Mouse (Mus musculus) midbrain, embryonic 14.5 days (tissue): ENCODE results near the gene Gpatch1. TPM values are rescaled to one million over a fixed set of nuclear protein-coding genes. Genes with fewer than 3 reads are reported as not detected.
A peak's percentile ranks its signal among the peaks of the same experiment; 100 is the strongest.

Source experiments
- ATAC-seq: fragments of 200-750 bp; cut with Nextera tagmentation; 2 replicates; pipeline ENCODE4 v1.8.0; 2017; ENCODE audit warnings: moderate number of reproducible peaks, moderate library complexity; ENCODE audit not compliant: low FRiP score, low TSS enrichment
- DNase-seq: peaks from one replicate; pipeline ENCODE4 v3.0.0-alpha.2; 2015
- H3K27ac ChIP-seq: fragments of 300-500 bp; sonication (generic); replicated peaks from 2 replicates; pipeline ENCODE4 v1.5.1; 2014; ENCODE audit warnings: mild to moderate bottlenecking, low read depth, low read length, moderate library complexity
- H3K27me3 ChIP-seq: fragments of 300-500 bp; sonication (generic); 2 replicates; pipeline ENCODE4 v1.6.1; 2014; ENCODE audit warnings: low read length, control low read depth, mixed read lengths; ENCODE audit not compliant: control insufficient read depth, insufficient read depth
- H3K36me3 ChIP-seq: fragments of 300-500 bp; sonication (generic); 2 replicates; pipeline ENCODE4 v1.6.1; 2014; ENCODE audit warnings: low read length, control low read depth; ENCODE audit not compliant: control insufficient read depth, insufficient read depth
- H3K4me1 ChIP-seq: fragments of 300-500 bp; sonication (generic); 2 replicates; pipeline ENCODE4 v1.6.1; 2014; ENCODE audit warnings: mild to moderate bottlenecking, antibody characterized with exemption, low read length, control low read depth; ENCODE audit not compliant: control insufficient read depth, insufficient read depth
- H3K4me2 ChIP-seq: fragments of 300-500 bp; sonication (generic); 2 replicates; pipeline ENCODE4 v1.6.1; 2014; ENCODE audit warnings: mild to moderate bottlenecking, low read length, moderate library complexity
- H3K4me3 ChIP-seq: fragments of 300-500 bp; sonication (generic); replicated peaks from 2 replicates; pipeline ENCODE4 v1.5.1; 2014; ENCODE audit warnings: low read depth, low read length
- H3K9ac ChIP-seq: fragments of 300-500 bp; sonication (generic); replicated peaks from 2 replicates; pipeline ENCODE4 v1.6.1; 2014; ENCODE audit warnings: mild to moderate bottlenecking, low read length, moderate library complexity
- H3K9me3 ChIP-seq: fragments of 300-500 bp; sonication (generic); 2 replicates; pipeline ENCODE4 v1.6.1; 2016; ENCODE audit warnings: low read length, control low read depth, mixed read lengths; ENCODE audit not compliant: control insufficient read depth
- WGBS: fragments of 180-500 bp; shearing (Covaris S2); extraction: QIAGEN DNeasy Blood & Tissue Kit; methylation state at CpG from one replicate; pipeline ENCODE4 v1.1.7; 2014; 5-methylcytosine and 5-hydroxymethylcytosine counted together
- polyA plus RNA-seq: library from polyadenylated mRNA; unstranded; fragments of >200 nt; fragmentation: Nextera tagmentation; extraction: Ambion mirVana; gene quantifications from 2 replicates; pipeline ENCODE4 v1.2.1, GENCODE M21; 2014

Gpatch1 gene
- polyA plus RNA-seq, 1 experiment from 2014 or later = 22.8 TPM

GRCm38 (mm10) chr7:35234361-35235245 lies 83.6 kb downstream of the Gpatch1 start:
- WGBS = under 1% methylated on average over 45 of the region's 45 CpGs

GRCm38 (mm10) chr7:35233861-35234260 lies 84.4 kb downstream of the Gpatch1 start:
- Histone ChIP-seq H3K4me1 (no peaks in the 10 kb centered on the region), H3K4me2 (peak overlapping the region; percentile 46), H3K9ac (peak overlapping the region; percentile 58), H3K27me3 (no peaks in the 10 kb centered on the region), H3K27ac (peak overlapping the region; percentile 95), H3K9me3 (no peaks in the 10 kb centered on the region), H3K36me3 (no peaks in the 10 kb centered on the region), H3K4me3 (peak overlapping the region; percentile 53)
- DNase-seq (no peak), ATAC-seq (no peak)
- 42% methylated on average over 12 of the region's 12 CpGs for WGBS

More at GRCm38 (mm10) chr7:35234361-35235245, 83.6 kb downstream of the Gpatch1 start:
- H3K27me3 ChIP-seq = no peaks in the 10 kb centered on the region
- peak overlapping the region; percentile 60 for H3K4me2 ChIP-seq
- H3K9ac ChIP-seq = peak overlapping the region; percentile 58
- no peaks in the 10 kb centered on the region for H3K9me3 ChIP-seq
- peak overlapping the region; percentile 53 for H3K4me3 ChIP-seq
- H3K36me3 ChIP-seq = no peaks in the 10 kb centered on the region
- ATAC-seq = peak; percentile 95
- H3K4me1 ChIP-seq = no peaks in the 10 kb centered on the region
- peak overlapping the region; percentile 95 for H3K27ac ChIP-seq
- DNase-seq = peak; percentile 100

DNA sequence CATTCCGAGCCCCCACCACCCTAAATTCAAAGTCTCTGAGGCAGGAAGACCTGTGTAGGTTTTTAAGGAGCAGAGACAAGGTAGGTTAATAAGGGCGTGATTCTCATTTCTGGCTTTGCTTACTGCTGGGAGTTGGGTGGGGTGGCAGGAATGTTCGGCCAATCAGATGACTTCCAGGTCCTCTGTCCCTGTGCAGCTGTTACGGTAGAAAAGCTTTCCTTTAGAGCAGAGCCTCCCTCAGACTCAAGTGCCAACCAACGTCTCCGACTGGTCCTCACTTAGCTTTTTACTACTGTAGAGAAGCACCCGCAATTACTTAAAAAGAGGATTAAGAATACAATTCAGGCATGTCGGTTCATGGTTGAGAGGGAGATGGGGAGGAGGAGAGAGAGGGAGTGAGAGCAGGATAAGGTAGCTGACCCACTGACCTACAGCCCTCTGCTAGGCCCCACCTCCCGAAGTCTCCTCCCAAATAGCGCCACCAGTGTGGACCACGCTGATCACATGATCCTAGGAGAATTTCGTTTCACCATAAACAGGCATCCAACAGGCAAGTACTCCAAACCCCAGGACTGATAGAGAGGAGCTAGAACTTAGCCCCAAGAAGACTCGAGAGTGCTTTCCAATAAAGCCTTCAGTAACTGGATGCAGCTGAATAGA lies 85.3 kb downstream of the Gpatch1 start:
- ATAC-seq = no peak
- no peaks in the 10 kb centered on the region for H3K27me3 ChIP-seq
- DNase-seq = no peak
- no peaks in the 10 kb centered on the region for H3K36me3 ChIP-seq
- WGBS = 27% methylated on average over 13 of the region's 13 CpGs
- no peak overlapping the region for H3K4me3 ChIP-seq
- H3K9ac ChIP-seq = no peak overlapping the region
- no peak overlapping the region for H3K27ac ChIP-seq
- H3K9me3 ChIP-seq = no peaks in the 10 kb centered on the region
- no peaks in the 10 kb centered on the region for H3K4me1 ChIP-seq
- H3K4me2 ChIP-seq = no peak overlapping the region

DNA sequence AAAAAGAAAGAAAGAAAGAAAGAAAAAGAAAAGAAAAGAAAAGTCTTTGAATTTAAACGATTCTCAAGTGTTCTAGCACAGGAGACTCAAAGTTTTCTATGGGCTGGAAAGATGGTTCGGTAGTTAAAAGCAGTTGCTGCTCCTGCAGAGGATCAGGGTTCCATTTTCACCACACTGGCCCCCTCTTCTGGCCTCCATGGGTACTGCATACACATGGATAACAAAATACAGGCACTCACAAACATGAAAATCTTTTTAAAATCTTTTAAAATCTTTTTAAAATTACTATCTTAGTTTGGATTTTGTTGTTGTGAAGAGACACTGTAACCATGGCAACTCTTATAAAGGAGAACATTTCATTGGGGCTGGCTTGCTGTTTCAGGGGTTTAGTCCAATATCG lies 87.9 kb downstream of the Gpatch1 start:
- no peak overlapping the region for H3K4me3 ChIP-seq
- DNase-seq (peak; percentile 31), ATAC-seq (no peak)
- H3K9ac ChIP-seq = no peak overlapping the region
- H3K36me3 ChIP-seq = no peaks in the 10 kb centered on the region
- H3K4me1 ChIP-seq = no peaks in the 10 kb centered on the region
- no peaks in the 10 kb centered on the region for H3K9me3 ChIP-seq
- no peaks in the 10 kb centered on the region for H3K27me3 ChIP-seq
- 66% methylated on average over 3 of the region's 3 CpGs for WGBS
- H3K27ac ChIP-seq = no peak overlapping the region
- no peak overlapping the region for H3K4me2 ChIP-seq

Other genes with a start within 250 kb of the Gpatch1 start
- gene Cebpa, start 199.1 kb downstream of the Gpatch1 start, polyA plus RNA-seq = 0.61 and 0.88 TPM in 2 replicates
- 6.5 and 9.6 TPM in 2 replicates for gene Slc7a10, start 132.1 kb downstream of the Gpatch1 start, polyA plus RNA-seq
- gene Lrp3, start 102.9 kb downstream of the Gpatch1 start, polyA plus RNA-seq = 33.3 and 35.8 TPM in 2 replicates
- gene Rhpn2, start 15.7 kb upstream of the Gpatch1 start, polyA plus RNA-seq = 1.5 and 1.9 TPM in 2 replicates
- 17.7 and 19.1 TPM in 2 replicates for gene Faap24, start 78.4 kb upstream of the Gpatch1 start, polyA plus RNA-seq
- 19.7 and 27.2 TPM in 2 replicates for gene Cep89, start 78.6 kb upstream of the Gpatch1 start, polyA plus RNA-seq
- not detected in 2 replicates for gene Slc7a9, start 130.4 kb upstream of the Gpatch1 start, polyA plus RNA-seq
- gene Tdrd12, start 219.3 kb upstream of the Gpatch1 start, polyA plus RNA-seq = 0.65 and 0.97 TPM in 2 replicates
- gene Nudt19, start 237.9 kb upstream of the Gpatch1 start, polyA plus RNA-seq = 86.2 and 87.1 TPM in 2 replicates